Mouse (Mus musculus) monocyte, adult 5-6 weeks (primary cell): Measurements from ENCODE around the gene Catsper1. TPM values are rescaled to one million over a fixed set of nuclear protein-coding genes. Genes with fewer than 3 reads are reported as not detected.
A peak's percentile ranks its signal among the peaks of the same experiment; 100 is the strongest.

Experiments
- ATAC-seq: fragments of 153-309, 156-312 bp; replicated peaks from 2 replicates; pipeline ENCODE4 v1.8.0; 2017; ENCODE audit warnings: mild to moderate bottlenecking; ENCODE audit not compliant: low TSS enrichment, insufficient number of reproducible peaks, severe bottlenecking, poor library complexity, low FRiP score
- total RNA-seq: library from RNA; stranded (forward); fragments of 200-1000, 200-491, 200-594 nt; gene quantifications from 3 replicates; pipeline ENCODE4 v1.2.3, GENCODE M21; 2017

Gene Catsper1
- total RNA-seq, 1 experiment from 2014 or later = not detected

DNA sequence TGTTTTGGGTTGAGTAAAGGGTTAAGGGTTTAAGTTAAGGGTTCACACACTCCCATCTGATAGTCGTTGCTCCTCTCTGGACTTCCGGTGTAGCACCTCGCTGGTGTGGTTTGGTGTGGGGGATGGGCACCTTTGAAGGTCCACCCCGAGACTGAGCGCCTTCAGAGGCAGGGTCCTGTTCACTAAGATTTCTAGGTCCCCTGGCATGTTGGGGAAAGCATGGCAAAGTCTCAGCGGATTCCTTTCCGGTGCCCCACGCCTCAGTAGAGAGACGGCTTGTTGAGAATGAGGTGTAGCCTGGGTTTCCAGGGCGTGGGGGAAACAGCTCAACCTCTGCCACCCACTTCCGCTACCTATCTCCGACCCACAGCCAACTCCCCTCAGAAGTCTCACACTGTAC lies 54.1 kb downstream of the Catsper1 start:
- peak; percentile 33 for ATAC-seq

DNA sequence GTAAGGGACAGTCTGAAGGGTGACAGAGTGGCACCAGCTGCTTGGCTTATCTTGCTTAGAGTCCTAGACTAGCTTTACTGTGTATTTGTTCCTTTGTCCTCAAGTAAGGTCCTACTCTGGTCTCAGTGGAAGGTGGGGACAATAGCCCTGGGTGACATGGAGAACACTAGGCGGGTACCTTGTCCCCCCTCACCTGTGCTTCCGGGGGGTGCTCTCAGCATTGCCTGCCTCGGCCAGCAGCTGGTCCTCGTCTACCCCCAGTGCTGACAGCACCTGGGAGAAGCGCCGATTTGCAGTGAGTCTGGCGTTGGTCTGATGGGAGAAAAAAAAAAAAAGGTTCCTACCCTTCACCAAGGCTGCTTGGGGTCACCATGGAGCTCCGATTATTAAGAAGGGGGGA lies 54.9 kb downstream of the Catsper1 start:
- ATAC-seq = no peak

DNA sequence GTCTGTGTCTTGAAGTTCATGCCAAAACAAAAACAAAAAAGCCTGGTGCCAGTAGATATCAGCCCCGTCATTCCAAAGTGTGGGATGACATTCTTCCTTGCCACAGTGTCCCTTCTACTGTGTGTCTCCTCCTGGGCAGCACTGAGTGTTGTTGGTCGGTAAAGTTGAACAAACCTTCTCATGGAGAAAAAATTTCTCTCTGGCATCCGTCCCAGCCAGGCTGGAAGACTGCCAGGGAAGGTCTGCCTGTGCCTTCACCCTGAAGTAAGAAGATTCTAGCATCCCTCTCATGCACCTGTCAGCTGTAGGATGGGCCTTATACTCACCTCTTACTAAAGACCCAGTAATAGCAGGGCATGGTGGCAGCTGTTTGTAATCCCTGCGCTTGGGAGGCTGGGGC lies 57.4 kb downstream of the Catsper1 start:
- no peak for ATAC-seq

Other genes starting within 250 kb of the Catsper1 start
- 10.4 to 13.3 TPM (median 10.5 TPM) in 3 replicates for gene Yif1a, start 247.2 kb upstream of the Catsper1 start, total RNA-seq
- 0.32 TPM in 1 of 3 replicates, not detected in the others for gene Cnih2, start 237.2 kb upstream of the Catsper1 start, total RNA-seq
- 87.3 to 123 TPM (median 101 TPM) in 3 replicates for gene Rab1b, start 228.7 kb upstream of the Catsper1 start, total RNA-seq
- gene Klc2, start 217.2 kb upstream of the Catsper1 start, total RNA-seq = 9.2 to 25.6 TPM (median 17.2 TPM) in 3 replicates
- gene Pacs1, start 62.6 kb upstream of the Catsper1 start, total RNA-seq = 11.1 to 32.0 TPM (median 19.2 TPM) in 3 replicates
- 229 to 250 TPM (median 247 TPM) in 3 replicates for gene Sf3b2, start 40.3 kb upstream of the Catsper1 start, total RNA-seq
- not detected in 3 replicates for gene Gal3st3, start 37.4 kb upstream of the Catsper1 start, total RNA-seq
- gene Cst6, start 13.8 kb downstream of the Catsper1 start, total RNA-seq = 1.1 TPM in 1 of 3 replicates, not detected in the others
- 29.9 to 38.8 TPM (median 33.8 TPM) in 3 replicates for gene Eif1ad, start 31.0 kb downstream of the Catsper1 start, total RNA-seq
- 9.9 to 29.1 TPM (median 22.3 TPM) in 3 replicates for gene Banf1, start 31.4 kb downstream of the Catsper1 start, total RNA-seq
- gene Sart1, start 53.0 kb downstream of the Catsper1 start, total RNA-seq = 133 to 142 TPM (median 133 TPM) in 3 replicates
- not detected in 3 replicates for gene Tsga10ip, start 66.8 kb downstream of the Catsper1 start, total RNA-seq
- 111 to 135 TPM (median 121 TPM) in 3 replicates for gene Drap1, start 89.2 kb downstream of the Catsper1 start, total RNA-seq
- gene AI837181, start 89.4 kb downstream of the Catsper1 start, total RNA-seq = 10.6 to 20.5 TPM (median 14.0 TPM) in 3 replicates
- gene Fosl1, start 111.8 kb downstream of the Catsper1 start, total RNA-seq = 0.49 to 2.6 TPM (median 2.0 TPM) in 3 replicates
- 1.2 to 4.1 TPM (median 3.8 TPM) in 3 replicates for gene Ccdc85b, start 122.2 kb downstream of the Catsper1 start, total RNA-seq
- 71.3 to 104 TPM (median 95.3 TPM) in 3 replicates for gene Fibp, start 124.9 kb downstream of the Catsper1 start, total RNA-seq
- 113 to 416 TPM (median 150 TPM) in 3 replicates for gene Ctsw, start 132.8 kb downstream of the Catsper1 start, total RNA-seq
- 2.0 to 5.9 TPM in 2 of 3 replicates, not detected in the other for gene Efemp2, start 138.2 kb downstream of the Catsper1 start, total RNA-seq
- gene Mus81, start 152.7 kb downstream of the Catsper1 start, total RNA-seq = 8.7 to 20.2 TPM (median 11.6 TPM) in 3 replicates
- 931 to 1,266 TPM (median 1,127 TPM) in 3 replicates for gene Cfl1, start 154.7 kb downstream of the Catsper1 start, total RNA-seq
- 0.29 TPM in 1 of 3 replicates, not detected in the others for gene 1700020D05Rik, start 168.0 kb downstream of the Catsper1 start, total RNA-seq
- 2.4 to 6.9 TPM (median 4.7 TPM) in 3 replicates for gene Snx32, start 174.8 kb downstream of the Catsper1 start, total RNA-seq
- not detected in 3 replicates for gene Ovol1, start 224.9 kb downstream of the Catsper1 start, total RNA-seq
- 13.2 to 18.0 TPM (median 16.1 TPM) in 3 replicates for gene Ap5b1, start 232.3 kb downstream of the Catsper1 start, total RNA-seq